Mouse (Mus musculus): ENCODE results near the gene 1700069L16Rik. TPM values are rescaled to one million over a fixed set of nuclear protein-coding genes. Genes with fewer than 3 reads are reported as not detected.

1700069L16Rik gene
- polyA plus RNA-seq, 1 experiment from 2014 or later: not detected

DNA sequence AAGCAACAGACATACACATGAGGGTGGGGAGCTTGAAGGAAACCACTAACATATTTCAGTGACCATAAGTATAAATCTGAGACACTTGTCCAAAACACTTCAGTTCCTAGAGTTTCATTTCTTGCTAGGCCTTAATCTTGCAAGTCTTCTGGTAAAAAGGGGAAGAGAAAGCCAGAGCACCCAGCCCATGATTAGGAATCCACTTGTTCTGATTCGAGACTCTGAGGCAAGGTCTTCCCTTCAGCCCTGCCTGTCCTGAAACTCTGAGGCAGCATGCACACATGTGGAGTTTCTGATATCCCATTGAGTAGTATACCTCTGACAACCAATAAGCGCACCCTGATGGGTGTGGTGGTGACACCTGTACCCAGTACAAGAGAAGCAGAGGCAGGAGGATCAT, 37.0 kb upstream of the 1700069L16Rik start:
- WGBS: 93% methylated on average over 2 of the region's 2 CpGs

DNA sequence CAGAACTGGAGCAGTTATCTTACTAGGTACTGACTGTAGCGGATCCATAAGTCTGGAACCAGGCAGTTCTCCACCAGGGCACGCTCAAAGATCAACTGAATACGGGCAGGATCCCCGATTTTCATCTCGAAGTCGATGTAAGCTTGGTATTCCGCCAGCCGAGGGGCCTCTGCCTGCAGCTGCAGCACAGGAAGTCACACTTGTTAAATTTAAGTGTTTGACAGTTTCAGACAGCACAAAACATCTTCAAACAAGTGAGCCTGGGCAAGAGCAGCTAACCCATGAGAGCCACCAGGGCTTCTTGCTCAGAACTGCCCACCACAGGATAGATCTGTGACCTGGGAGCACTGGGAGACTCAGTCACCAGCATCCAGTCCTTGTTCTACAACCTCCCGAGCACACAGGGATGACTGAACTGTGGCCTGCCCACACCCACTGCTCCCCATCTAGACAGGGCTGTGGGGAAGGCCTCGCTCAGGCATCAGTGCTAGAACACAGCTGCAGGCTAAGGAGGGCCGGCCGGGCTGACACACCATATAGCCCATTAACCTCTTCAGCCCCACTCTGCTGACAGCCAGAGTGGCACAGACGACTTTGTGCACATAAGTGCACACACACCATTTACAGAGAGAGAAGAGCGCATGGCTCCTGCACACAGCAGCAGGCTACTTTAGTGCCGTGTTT, 30.9 kb upstream of the 1700069L16Rik start:
- no peak overlapping the region for H3K4me3 ChIP-seq (ENCODE audit: low read depth, low read length)
- H3K27ac ChIP-seq (ENCODE audit: low read depth, low read length): no peak overlapping the region
- ATAC-seq: no peak
- H3K9me3 ChIP-seq (replicated peaks; ENCODE audit: control insufficient read depth, low read length): no peaks in the 10 kb centered on the region
- WGBS: 90% methylated on average over 15 of the region's 15 CpGs
- DNase-seq (ENCODE audit: low spot score): no peak
- H3K4me2 ChIP-seq (ENCODE audit: low read length): no peak overlapping the region
- H3K27me3 ChIP-seq (replicated peaks; ENCODE audit: control insufficient read depth, insufficient read depth, low read length): no peaks in the 10 kb centered on the region
- H3K4me1 ChIP-seq (ENCODE audit: control insufficient read depth, insufficient read depth, low read length): no peaks in the 10 kb centered on the region
- H3K9ac ChIP-seq (ENCODE audit: low read length): no peak overlapping the region
- peaks cover 99% of the 10 kb centered on the region for H3K36me3 ChIP-seq (ENCODE audit: control insufficient read depth, insufficient read depth, low read length)

More for the DNA sequence above, 37.0 kb upstream of the 1700069L16Rik start:
- peaks cover 71% of the 10 kb centered on the region for H3K36me3 ChIP-seq (ENCODE audit: control insufficient read depth, insufficient read depth, low read length)
- ATAC-seq (no peak), DNase-seq (ENCODE audit: low spot score) (no peak)
- H3K27ac ChIP-seq (ENCODE audit: low read depth, low read length): no peak overlapping the region
- no peaks in the 10 kb centered on the region for H3K9me3 ChIP-seq (replicated peaks; ENCODE audit: control insufficient read depth, low read length)
- no peak overlapping the region for H3K9ac ChIP-seq (ENCODE audit: low read length)
- H3K27me3 ChIP-seq (replicated peaks; ENCODE audit: control insufficient read depth, insufficient read depth, low read length): no peaks in the 10 kb centered on the region
- H3K4me2 ChIP-seq (ENCODE audit: low read length): no peak overlapping the region
- H3K4me1 ChIP-seq (ENCODE audit: control insufficient read depth, insufficient read depth, low read length): no peaks in the 10 kb centered on the region
- no peak overlapping the region for H3K4me3 ChIP-seq (ENCODE audit: low read depth, low read length)

GRCm38 (mm10) chr5:113751521-113752157, 27.1 kb upstream of the 1700069L16Rik start:
- H3K9me3 ChIP-seq (replicated peaks; ENCODE audit: control insufficient read depth, low read length): no peaks in the 10 kb centered on the region
- H3K27ac ChIP-seq (ENCODE audit: low read depth, low read length): no peak overlapping the region
- no peak for DNase-seq (ENCODE audit: low spot score)
- H3K9ac ChIP-seq (ENCODE audit: low read length): no peak overlapping the region
- no peak for ATAC-seq
- H3K4me3 ChIP-seq (ENCODE audit: low read depth, low read length): no peak overlapping the region
- H3K4me1 ChIP-seq (ENCODE audit: control insufficient read depth, insufficient read depth, low read length): no peaks in the 10 kb centered on the region
- 93% methylated on average over 9 of the region's 9 CpGs for WGBS
- H3K4me2 ChIP-seq (ENCODE audit: low read length): no peak overlapping the region
- H3K27me3 ChIP-seq (replicated peaks; ENCODE audit: control insufficient read depth, insufficient read depth, low read length): no peaks in the 10 kb centered on the region
- H3K36me3 ChIP-seq (ENCODE audit: control insufficient read depth, insufficient read depth, low read length): peaks cover 98% of the 10 kb centered on the region

DNA sequence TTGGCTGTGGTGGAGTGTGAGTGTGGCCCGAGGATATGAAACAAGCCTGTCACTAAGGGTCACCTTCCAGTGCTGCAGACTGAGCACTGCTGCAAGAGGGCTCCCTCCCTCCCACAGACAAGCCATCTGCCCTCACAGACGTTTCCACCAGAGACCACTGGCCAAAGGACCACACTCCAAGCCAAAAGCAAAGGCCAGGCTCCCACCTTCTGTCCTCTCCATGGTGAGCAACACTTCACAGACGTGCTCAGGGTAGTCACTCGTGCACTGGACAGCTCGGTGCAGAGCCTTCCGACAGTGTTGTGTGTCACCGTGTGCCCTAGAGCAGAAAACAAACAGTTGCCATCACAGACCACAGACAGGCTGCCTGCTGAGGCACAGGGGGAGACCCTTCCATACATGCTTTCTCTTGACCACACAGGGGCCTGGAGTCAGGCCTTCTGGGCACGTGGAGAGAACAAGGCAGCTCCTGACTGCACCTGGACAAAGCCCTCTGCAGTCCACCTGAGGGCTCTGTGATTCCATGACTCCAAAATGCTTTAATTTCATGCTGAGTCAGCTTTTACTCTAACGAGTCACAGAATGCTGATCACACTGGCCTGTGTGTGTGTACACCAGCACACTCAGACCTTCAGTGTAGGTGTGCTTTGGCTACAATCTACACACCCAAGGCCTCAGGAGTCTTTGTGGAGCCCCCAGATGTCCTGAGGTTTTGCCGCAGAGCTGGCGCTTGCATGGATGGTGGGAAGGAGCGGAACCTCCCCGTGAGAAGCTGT, 24.2 kb upstream of the 1700069L16Rik start:
- H3K27ac ChIP-seq (ENCODE audit: low read depth, low read length): no peak overlapping the region
- ATAC-seq (no peak), DNase-seq (ENCODE audit: low spot score) (no peak)
- WGBS: 91% methylated on average over 13 of the region's 13 CpGs
- peaks cover 98% of the 10 kb centered on the region for H3K36me3 ChIP-seq (ENCODE audit: control insufficient read depth, insufficient read depth, low read length)
- H3K4me1 ChIP-seq (ENCODE audit: control insufficient read depth, insufficient read depth, low read length): no peaks in the 10 kb centered on the region
- no peaks in the 10 kb centered on the region for H3K9me3 ChIP-seq (replicated peaks; ENCODE audit: control insufficient read depth, low read length)
- H3K4me2 ChIP-seq (ENCODE audit: low read length): no peak overlapping the region
- no peak overlapping the region for H3K4me3 ChIP-seq (ENCODE audit: low read depth, low read length)
- H3K9ac ChIP-seq (ENCODE audit: low read length): no peak overlapping the region
- H3K27me3 ChIP-seq (replicated peaks; ENCODE audit: control insufficient read depth, insufficient read depth, low read length): no peaks in the 10 kb centered on the region

DNA sequence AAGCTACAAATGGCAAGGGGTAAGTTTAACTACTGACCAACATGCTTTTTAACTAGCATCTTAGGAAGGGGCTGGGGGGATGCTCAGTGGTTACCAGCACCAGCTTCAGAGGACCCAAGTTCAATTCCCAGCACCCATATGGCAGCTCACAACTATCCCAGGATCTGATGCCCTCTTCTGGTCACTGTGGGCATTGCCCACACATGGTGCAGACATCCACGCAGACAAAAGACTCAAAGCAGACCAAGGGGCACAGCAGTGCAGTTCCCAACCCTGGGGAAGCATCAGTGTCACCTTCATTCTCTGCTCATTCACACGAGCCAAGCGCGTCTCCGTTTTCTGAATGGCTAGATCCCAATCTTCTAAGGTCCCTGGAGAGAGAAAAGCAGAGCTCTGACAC, 23.1 kb upstream of the 1700069L16Rik start:
- H3K4me2 ChIP-seq (ENCODE audit: low read length): no peak overlapping the region
- ATAC-seq (no peak), DNase-seq (ENCODE audit: low spot score) (no peak)
- no peaks in the 10 kb centered on the region for H3K4me1 ChIP-seq (ENCODE audit: control insufficient read depth, insufficient read depth, low read length)
- H3K9me3 ChIP-seq (replicated peaks; ENCODE audit: control insufficient read depth, low read length): no peaks in the 10 kb centered on the region
- WGBS: 91% methylated on average over 5 of the region's 5 CpGs
- no peak overlapping the region for H3K9ac ChIP-seq (ENCODE audit: low read length)
- peaks cover 98% of the 10 kb centered on the region for H3K36me3 ChIP-seq (ENCODE audit: control insufficient read depth, insufficient read depth, low read length)
- H3K27ac ChIP-seq (ENCODE audit: low read depth, low read length): no peak overlapping the region
- H3K27me3 ChIP-seq (replicated peaks; ENCODE audit: control insufficient read depth, insufficient read depth, low read length): no peaks in the 10 kb centered on the region
- H3K4me3 ChIP-seq (ENCODE audit: low read depth, low read length): no peak overlapping the region

- H3K9ac ChIP-seq (ENCODE audit: low read length): no peak overlapping the region
- peaks cover 6% of the 10 kb centered on the region; the same call in 1 of the 2 replicates for H3K4me1 ChIP-seq (ENCODE audit: control insufficient read depth, insufficient read depth, low read length)
- H3K27ac ChIP-seq (ENCODE audit: low read depth, low read length): no peak overlapping the region
- no peak for DNase-seq (ENCODE audit: low spot score)
- no peaks in the 10 kb centered on the region for H3K9me3 ChIP-seq (replicated peaks; ENCODE audit: control insufficient read depth, low read length)
- no peaks in the 10 kb centered on the region for H3K27me3 ChIP-seq (replicated peaks; ENCODE audit: control insufficient read depth, insufficient read depth, low read length)
- ATAC-seq: no peak
- peaks cover 48% of the 10 kb centered on the region for H3K36me3 ChIP-seq (ENCODE audit: control insufficient read depth, insufficient read depth, low read length)
- H3K4me2 ChIP-seq (ENCODE audit: low read length): no peak overlapping the region
- 92% methylated on average over 10 of the region's 11 CpGs for WGBS
- no peak overlapping the region for H3K4me3 ChIP-seq (ENCODE audit: low read depth, low read length)
These were observed 13.2 kb upstream of the 1700069L16Rik start for GRCm38 (mm10) chr5:113737607-113738237.

- Histone ChIP-seq H3K27ac (ENCODE audit: low read depth, low read length) (peak overlapping the region; percentile 97; the same call in 1 of the 2 replicates), H3K4me1 (ENCODE audit: control insufficient read depth, insufficient read depth, low read length) (peaks cover 6% of the 10 kb centered on the region; the same call in 1 of the 2 replicates), H3K9ac (ENCODE audit: low read length) (peak overlapping the region; percentile 64), H3K4me3 (ENCODE audit: low read depth, low read length) (peak overlapping the region; percentile 60), H3K9me3 (replicated peaks; ENCODE audit: control insufficient read depth, low read length) (no peaks in the 10 kb centered on the region), H3K36me3 (ENCODE audit: control insufficient read depth, insufficient read depth, low read length) (peaks cover 38% of the 10 kb centered on the region), H3K27me3 (replicated peaks; ENCODE audit: control insufficient read depth, insufficient read depth, low read length) (no peaks in the 10 kb centered on the region), H3K4me2 (ENCODE audit: low read length) (peak overlapping the region; percentile 86)
- 50% methylated on average over 15 of the region's 15 CpGs for WGBS
- DNase-seq (ENCODE audit: low spot score): no peak
- ATAC-seq: no peak
These were observed 12.1 kb upstream of the 1700069L16Rik start for GRCm38 (mm10) chr5:113736522-113737164.

DNA sequence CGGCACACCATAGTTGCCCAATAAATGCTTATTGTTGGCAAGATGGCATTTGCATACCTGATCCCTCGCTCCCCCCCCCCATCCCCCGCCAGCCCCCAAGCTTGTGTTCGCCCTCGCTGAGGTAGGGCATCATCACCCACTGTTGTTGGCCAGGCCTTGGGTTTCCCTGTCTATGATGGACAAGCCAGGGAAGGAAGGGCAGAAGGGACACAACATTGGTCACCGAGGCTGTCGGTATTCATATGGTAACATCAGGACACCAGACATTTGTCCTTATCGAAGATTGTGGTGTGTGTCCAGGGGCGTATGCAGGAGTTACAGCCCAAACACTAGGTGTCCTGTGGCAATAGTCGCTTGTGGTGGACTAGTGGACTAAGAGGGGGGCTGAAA, 11.5 kb upstream of the 1700069L16Rik start:
- WGBS: 6% methylated on average over 10 of the region's 10 CpGs
- ATAC-seq: no peak

More for the DNA sequence above, 11.5 kb upstream of the 1700069L16Rik start:
- H3K4me3 ChIP-seq (ENCODE audit: low read depth, low read length): peak overlapping the region; percentile 60
- H3K36me3 ChIP-seq (ENCODE audit: control insufficient read depth, insufficient read depth, low read length): peaks cover 32% of the 10 kb centered on the region
- H3K4me1 ChIP-seq (ENCODE audit: control insufficient read depth, insufficient read depth, low read length): peaks cover 6% of the 10 kb centered on the region; the same call in 1 of the 2 replicates
- H3K9me3 ChIP-seq (replicated peaks; ENCODE audit: control insufficient read depth, low read length): no peaks in the 10 kb centered on the region
- no peak for DNase-seq (ENCODE audit: low spot score)
- no peaks in the 10 kb centered on the region for H3K27me3 ChIP-seq (replicated peaks; ENCODE audit: control insufficient read depth, insufficient read depth, low read length)
- peak overlapping the region; percentile 97 for H3K27ac ChIP-seq (ENCODE audit: low read depth, low read length)
- H3K4me2 ChIP-seq (ENCODE audit: low read length): peak overlapping the region; percentile 86
- peak overlapping the region; percentile 64 for H3K9ac ChIP-seq (ENCODE audit: low read length)
